Mouse (Mus musculus) adrenal gland (tissue): ENCODE measurements around the gene Adamts5.

ENCODE experiments used
- intact Hi-C: fragments of 180-260 bp; cut with DNase I; formaldehyde crosslinking; loops from one replicate; pipeline ENCODE4 v1.15.1; 2025
- long read RNA-seq, 2 experiments: library from polyadenylated mRNA; unstranded; transcript quantifications; one replicate each; pipeline ENCODE4 v2.0.0; 2020; ENCODE audit warnings: borderline replicate concordance in 1 of 2; ENCODE audit not compliant: insufficient replicate concordance in 1 of 2

Adamts5 gene
- long read RNA-seq, experiment 1, partial matches to known transcripts = 3 of 5 reads
- long read RNA-seq, experiment 1, other reads (novel, unspliced or antisense) = 2 of 5 reads
- long read RNA-seq, experiment 2, partial matches to known transcripts = 2 of 4 reads
- long read RNA-seq, experiment 2, other reads (novel, unspliced or antisense) = 2 of 4 reads

GRCm38 (mm10) chr16:85901581-85901910, at the start of gene Adamts5:
Gene Adamts5 (minus strand): TSS chr16:85901828.
- intact Hi-C loops = loop anchor here (10.0 kb wide), 1 partner anchor 373 kb away; no protein-coding TSS in a partner anchor

GRCm38 (mm10) chr16:85950356-85950755, 48.7 kb upstream of the Adamts5 start:
- intact Hi-C loops = no loop called here

- intact Hi-C loops = no loop called here
Observed at GRCm38 (mm10) chr16:85926004-85926403, 24.4 kb upstream of the Adamts5 start.

GRCm38 (mm10) chr16:85922454-85922853, 20.8 kb upstream of the Adamts5 start:
- intact Hi-C loops = no loop called here

GRCm38 (mm10) chr16:85920122-85920521, 18.5 kb upstream of the Adamts5 start:
- intact Hi-C loops = no loop called here

GRCm38 (mm10) chr16:85900702-85901580, 687 bp downstream of the Adamts5 start:
- intact Hi-C loops = loop anchor here (10.0 kb wide), 1 partner anchor 374 kb away; no protein-coding TSS in a partner anchor

- intact Hi-C loops = loop anchor here (10.0 kb wide), 1 partner anchor 375 kb away; no protein-coding TSS in a partner anchor
Observed at GRCm38 (mm10) chr16:85899790-85900587, 1.6 kb downstream of the Adamts5 start.

- intact Hi-C loops = no loop called here
Observed at GRCm38 (mm10) chr16:85899301-85899721, 2.3 kb downstream of the Adamts5 start.

GRCm38 (mm10) chr16:85898816-85899215, 2.8 kb downstream of the Adamts5 start:
- intact Hi-C loops = no loop called here

GRCm38 (mm10) chr16:85898391-85898790, 3.2 kb downstream of the Adamts5 start:
- intact Hi-C loops = no loop called here

- intact Hi-C loops = no loop called here
Observed at GRCm38 (mm10) chr16:85897854-85898253, 3.8 kb downstream of the Adamts5 start.

GRCm38 (mm10) chr16:85895948-85896347, 5.7 kb downstream of the Adamts5 start:
- intact Hi-C loops = no loop called here

GRCm38 (mm10) chr16:85889778-85890177, 11.8 kb downstream of the Adamts5 start:
- intact Hi-C loops = no loop called here

GRCm38 (mm10) chr16:85887289-85888051, 14.2 kb downstream of the Adamts5 start:
- intact Hi-C loops = no loop called here

GRCm38 (mm10) chr16:85879075-85879474, 22.6 kb downstream of the Adamts5 start:
- intact Hi-C loops = no loop called here

GRCm38 (mm10) chr16:85874141-85874540, 27.5 kb downstream of the Adamts5 start:
- intact Hi-C loops = no loop called here

GRCm38 (mm10) chr16:85871971-85872370, 29.7 kb downstream of the Adamts5 start:
- intact Hi-C loops = no loop called here

- intact Hi-C loops = no loop called here
Observed at GRCm38 (mm10) chr16:85871248-85871647, 30.4 kb downstream of the Adamts5 start.

- intact Hi-C loops = no loop called here
Observed at GRCm38 (mm10) chr16:85864691-85865389, 36.8 kb downstream of the Adamts5 start.

GRCm38 (mm10) chr16:85854505-85854904, 47.1 kb downstream of the Adamts5 start:
- intact Hi-C loops = no loop called here
